Mouse (Mus musculus) cerebellum, postnatal 14 days (tissue): ENCODE measurements around the gene Gm37240.
A peak's percentile ranks its signal among the peaks of the same experiment; 100 is the strongest.

Experiments used
- DNase-seq, 2 experiments: peaks; one replicate each; pipeline ENCODE4 v3.0.0; 2021; ENCODE audit warnings: mixed read lengths in 2 of 2

Gene Gm37240

GRCm38 (mm10) chr3:85677952-85678351 is 209.4 kb downstream of the Gm37240 start:
- no peak for DNase-seq

DNA sequence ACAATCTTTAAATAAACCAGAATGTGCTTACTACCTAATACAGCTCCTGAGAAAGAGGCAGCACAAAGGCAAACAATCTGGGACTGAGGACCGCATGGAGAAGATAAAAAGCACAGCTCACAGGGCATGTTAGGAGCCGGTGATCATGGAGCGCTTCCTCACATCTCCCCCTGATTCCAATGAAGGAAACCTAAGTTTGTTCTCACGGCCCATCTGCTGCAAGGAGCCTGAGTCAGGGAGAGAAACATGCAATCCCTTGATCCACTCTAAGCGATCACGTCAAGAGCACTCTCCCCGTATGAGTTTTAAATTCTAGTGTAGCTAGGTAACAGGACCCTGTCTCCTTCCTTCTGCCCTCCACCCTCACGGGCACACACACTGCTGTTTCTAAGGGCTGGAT is 210.2 kb downstream of the Gm37240 start:
- no peak for DNase-seq

GRCm38 (mm10) chr3:85669844-85670243 is 217.5 kb downstream of the Gm37240 start:
- DNase-seq = no peak

- no peak for DNase-seq
Observed at GRCm38 (mm10) chr3:85667683-85668082, 219.6 kb downstream of the Gm37240 start.

GRCm38 (mm10) chr3:85666736-85667135 is 220.6 kb downstream of the Gm37240 start:
- DNase-seq = no peak

- DNase-seq = no peak
Observed at GRCm38 (mm10) chr3:85666166-85666565, 221.2 kb downstream of the Gm37240 start.

DNA sequence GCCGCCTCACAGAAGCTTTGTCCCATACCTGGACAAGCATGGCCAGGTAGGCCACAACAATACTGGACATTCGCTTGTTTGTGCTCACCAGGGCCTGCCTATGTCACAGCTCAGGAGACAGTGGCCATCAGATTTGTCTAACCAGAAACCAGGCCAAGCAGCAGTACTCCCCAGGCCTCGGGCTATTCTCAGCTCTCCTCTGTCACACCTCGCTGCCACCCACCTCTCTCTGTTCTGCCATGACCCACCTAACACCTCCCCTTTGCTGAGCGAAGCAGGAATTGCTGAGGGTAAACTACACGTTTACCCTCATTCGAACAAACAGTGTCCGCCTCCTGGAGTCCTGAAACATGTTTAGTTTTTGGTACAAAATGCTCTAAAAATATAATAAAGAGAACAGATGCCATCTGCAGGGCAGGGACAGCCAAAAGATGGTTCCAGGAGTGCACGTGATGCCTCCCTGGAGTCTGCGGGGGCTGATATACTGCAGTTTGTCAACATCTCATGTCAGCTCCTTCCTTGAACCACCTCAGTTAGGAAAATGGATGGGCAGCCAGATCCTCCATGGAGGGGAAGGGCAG is 222.6 kb downstream of the Gm37240 start:
- peak; percentile 57 to 63 for DNase-seq

- DNase-seq = no peak
Observed at GRCm38 (mm10) chr3:85663826-85664225, 223.5 kb downstream of the Gm37240 start.

- no peak for DNase-seq
Observed at GRCm38 (mm10) chr3:85661926-85662813, 225.1 kb downstream of the Gm37240 start.

DNA sequence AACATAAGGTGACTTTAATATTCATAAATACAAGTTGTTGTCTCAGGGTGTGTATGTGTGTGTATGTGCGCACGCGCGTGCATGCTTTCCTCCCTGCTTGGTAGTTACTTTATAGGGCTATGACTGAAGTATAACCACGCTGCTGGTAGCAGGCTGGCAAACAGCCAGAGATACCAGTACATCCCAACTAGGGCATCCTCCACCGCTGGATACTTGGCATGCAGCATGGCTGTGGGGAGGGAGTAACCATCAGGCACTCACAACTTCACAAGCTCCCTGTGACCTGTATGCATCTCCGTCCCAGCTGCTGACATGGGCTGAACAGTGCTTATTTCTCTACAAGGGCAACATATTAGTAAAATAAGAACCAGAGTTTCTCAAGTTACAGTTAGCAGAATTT is 227.6 kb downstream of the Gm37240 start:
- DNase-seq = peak; percentile 59 to 60

- no peak for DNase-seq
Observed at GRCm38 (mm10) chr3:85655538-85655937, 231.8 kb downstream of the Gm37240 start.

DNA sequence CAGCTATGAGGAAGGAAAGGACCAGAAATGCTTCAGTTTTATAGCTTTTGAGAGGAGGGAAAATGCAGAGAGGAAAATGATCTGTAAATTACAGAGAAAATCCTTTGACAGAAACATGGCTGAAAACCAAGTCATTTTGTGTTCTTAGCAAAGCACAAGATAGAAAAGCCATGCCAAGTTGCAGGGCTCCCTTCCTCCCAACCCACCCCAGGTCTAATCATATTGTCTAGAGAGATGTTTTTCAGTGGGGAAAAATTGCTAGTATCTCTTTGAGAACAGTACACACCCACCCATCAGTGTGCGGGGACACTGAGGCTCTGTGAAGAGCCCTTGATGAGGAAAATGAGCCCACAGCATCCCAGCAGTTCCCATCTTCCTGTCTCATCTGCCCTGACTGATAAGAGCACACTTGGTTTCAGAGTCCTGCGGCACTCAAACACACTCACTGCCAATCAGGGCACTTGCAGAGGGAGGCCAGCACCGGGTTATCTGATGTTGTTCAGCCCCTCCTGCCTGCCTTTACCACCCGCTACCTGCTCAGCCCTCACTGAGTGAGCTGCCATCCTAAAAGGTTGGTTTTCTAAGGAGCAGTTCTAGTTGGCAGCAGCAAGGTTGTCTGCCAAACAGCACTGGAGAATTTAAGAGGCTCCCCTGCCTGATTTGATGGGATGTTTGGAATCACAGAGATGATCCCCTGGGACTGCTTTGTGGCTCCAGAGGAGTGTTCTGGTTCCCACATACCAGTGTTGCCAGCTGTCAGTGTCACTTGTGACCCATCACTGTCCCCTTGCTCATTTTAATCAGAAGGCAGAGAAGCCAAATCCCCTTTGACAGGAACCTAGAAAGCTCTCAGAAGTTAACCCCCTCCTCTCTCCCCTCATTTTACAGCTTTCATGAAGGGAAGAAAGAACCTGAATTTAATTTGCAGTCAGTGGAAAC is 234.3 kb downstream of the Gm37240 start:
- no peak for DNase-seq

DNA sequence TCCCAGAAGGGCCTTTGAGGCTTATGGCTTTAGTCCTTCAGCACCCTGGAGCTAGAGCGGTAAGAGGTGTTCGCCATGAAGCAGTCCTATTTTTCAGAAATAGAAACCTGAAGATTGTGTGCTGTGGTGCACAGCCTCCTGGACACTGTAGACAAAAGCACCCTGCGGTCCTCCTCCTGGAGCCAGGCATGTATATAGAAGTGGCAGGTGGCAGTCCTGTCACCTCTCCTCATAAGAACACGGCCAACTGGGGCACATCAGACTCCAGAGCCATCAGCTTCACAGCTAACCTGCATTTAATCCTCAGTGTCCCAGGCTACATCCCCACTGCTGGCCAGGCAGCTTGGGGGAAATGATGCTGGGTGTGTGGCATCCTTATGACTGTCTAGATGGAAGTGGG is 238.1 kb downstream of the Gm37240 start:
- DNase-seq = peak in 1 of 2 experiments; percentile 38

- no peak for DNase-seq
Observed at GRCm38 (mm10) chr3:85645517-85646004, 241.8 kb downstream of the Gm37240 start.

DNA sequence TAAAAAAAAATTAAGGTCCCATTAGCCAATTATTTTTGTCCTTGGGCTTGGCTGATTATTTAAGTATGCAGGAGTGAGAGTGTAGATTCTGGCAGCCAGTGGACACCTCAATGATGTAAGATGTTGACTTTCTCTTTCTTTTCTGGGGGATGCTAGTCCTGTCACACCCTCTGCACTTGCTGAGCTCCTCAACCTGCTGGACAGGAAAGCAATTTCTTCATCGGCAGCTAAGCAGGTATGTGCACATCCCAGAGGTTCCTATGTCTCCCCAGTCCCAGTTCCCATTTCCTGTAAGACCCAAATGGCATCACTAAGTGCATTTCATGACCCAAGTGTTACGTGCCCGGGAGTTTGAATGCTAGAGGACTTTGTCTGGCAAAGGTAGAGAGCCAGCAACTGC is 242.5 kb downstream of the Gm37240 start:
- DNase-seq = no peak

DNA sequence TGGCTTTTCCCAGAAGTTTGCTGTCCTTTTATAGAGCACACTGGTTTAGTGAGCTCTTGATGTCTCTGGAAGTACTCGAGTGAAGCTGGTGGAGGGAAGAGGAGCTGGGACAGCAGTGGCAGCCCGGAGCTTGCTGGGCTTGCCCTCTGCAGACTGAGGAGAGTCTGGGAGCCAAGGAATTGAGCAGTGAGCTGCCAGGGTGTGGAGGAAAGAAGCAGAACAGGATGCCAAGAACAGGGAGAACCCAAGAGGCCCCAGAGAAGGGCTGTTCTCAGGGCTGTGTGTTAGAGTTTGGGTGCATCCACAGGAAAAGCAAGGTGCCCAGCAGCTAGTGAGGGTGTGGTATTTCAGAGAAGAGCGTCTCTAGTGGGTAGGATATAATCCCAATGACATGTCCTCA is 245.6 kb downstream of the Gm37240 start:
- DNase-seq = no peak

GRCm38 (mm10) chr3:85636716-85637447 is 250.4 kb downstream of the Gm37240 start:
- DNase-seq = no peak

DNA sequence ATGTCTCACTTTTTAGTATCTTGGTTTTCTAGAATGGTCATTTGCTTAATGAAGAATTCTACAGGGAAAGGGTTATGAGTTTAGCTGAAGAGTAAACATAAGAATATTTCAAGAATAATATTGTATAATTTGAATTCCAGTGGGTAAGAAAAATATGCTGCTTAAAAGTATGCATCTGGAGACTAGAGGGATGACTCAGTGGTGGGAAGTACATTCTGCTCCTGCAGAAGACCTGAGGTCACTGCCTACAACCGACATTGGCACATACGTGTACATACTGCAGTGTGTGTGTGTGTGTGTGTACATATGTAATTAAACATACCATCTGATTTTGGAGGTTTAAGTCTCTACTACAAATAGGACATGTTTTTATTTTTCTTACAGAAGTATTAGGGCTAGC is 251.7 kb downstream of the Gm37240 start:
- no peak for DNase-seq

DNA sequence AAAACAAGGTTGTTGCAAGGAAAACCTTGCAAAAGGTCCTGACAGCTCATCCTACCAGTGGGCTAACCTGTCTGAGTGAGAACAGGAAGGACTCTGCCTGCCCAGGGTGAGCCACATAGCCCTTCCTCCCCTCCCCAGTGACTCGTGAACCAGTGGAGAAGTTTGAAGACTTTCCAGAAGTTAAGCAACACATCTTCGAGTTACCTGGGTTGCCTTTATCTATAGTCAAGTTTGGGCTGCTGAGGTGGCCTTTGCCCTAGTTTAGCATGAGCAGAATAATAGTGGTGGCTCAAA is 252.2 kb downstream of the Gm37240 start:
- DNase-seq = no peak

DNA sequence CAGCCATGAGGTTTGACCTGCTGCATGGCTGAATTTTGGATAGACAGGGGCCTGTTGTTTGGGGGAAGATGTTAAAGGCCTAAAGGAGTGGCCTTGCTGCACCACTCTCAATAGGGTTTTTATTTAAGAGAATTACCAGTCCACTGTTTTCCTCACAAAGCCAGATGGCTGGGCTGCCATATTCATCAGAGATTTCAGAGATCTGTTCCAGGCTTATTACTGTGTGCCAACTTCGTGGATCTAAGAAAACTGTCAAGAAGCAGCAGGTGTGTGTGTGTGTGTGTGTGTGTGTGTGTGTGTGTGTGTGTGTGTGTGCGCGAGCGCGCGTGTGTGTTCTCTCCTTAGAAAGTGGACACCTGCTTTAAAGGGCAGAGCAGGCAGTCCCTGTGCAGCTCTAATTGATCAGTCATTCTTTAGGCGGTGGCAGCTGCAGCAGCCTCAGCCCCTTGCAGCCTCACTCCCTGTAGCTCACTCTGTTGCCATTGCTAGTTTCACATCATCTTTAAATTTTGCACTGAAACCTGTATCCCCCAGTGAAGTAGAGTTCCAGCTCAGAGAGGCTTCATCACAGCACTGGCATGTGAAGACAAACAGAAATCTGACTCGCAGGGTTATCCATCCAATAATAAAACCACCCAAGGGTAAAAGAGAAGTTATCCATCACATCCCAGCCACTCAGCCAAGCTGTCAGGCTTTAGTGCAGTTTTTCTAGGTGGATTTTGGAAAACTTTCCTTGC is 252.8 kb downstream of the Gm37240 start:
- peak in 1 of 2 experiments; percentile 27 for DNase-seq

- no peak for DNase-seq
Observed at GRCm38 (mm10) chr3:85633733-85634132, 253.6 kb downstream of the Gm37240 start.
